Mouse (Mus musculus) brown adipose tissue, adult 24 weeks (tissue): ENCODE data around the gene Stra6. TPM values are rescaled to one million over a fixed set of nuclear protein-coding genes. Genes with fewer than 3 reads are reported as not detected.

Experiments
- H3K27ac ChIP-seq: fragments of 200-500 bp; replicated peaks from 2 replicates; pipeline ENCODE4 v1.5.1; 2012; ENCODE audit warnings: low read depth, mild to moderate bottlenecking, low read length
- H3K4me1 ChIP-seq: fragments of 200-500 bp; 2 replicates; pipeline ENCODE4 v1.6.1; 2012; ENCODE audit warnings: low read length, mixed read lengths; ENCODE audit not compliant: control insufficient read depth, insufficient read depth, insufficient read length
- H3K4me3 ChIP-seq: fragments of 200-500 bp; 2 replicates; pipeline ENCODE4 v1.5.1; 2012; ENCODE audit warnings: low read depth, mild to moderate bottlenecking, low read length, moderate library complexity; ENCODE audit not compliant: insufficient read depth
- polyA plus RNA-seq: library from polyadenylated mRNA; stranded (reverse); fragments of >200 nt; gene quantifications from 2 replicates; pipeline ENCODE4 v1.2.4, GENCODE M21; 2012; ENCODE audit not compliant: missing spikeins, insufficient read depth, insufficient read length

Gene Stra6
- polyA plus RNA-seq, 1 experiment, result not detected

DNA sequence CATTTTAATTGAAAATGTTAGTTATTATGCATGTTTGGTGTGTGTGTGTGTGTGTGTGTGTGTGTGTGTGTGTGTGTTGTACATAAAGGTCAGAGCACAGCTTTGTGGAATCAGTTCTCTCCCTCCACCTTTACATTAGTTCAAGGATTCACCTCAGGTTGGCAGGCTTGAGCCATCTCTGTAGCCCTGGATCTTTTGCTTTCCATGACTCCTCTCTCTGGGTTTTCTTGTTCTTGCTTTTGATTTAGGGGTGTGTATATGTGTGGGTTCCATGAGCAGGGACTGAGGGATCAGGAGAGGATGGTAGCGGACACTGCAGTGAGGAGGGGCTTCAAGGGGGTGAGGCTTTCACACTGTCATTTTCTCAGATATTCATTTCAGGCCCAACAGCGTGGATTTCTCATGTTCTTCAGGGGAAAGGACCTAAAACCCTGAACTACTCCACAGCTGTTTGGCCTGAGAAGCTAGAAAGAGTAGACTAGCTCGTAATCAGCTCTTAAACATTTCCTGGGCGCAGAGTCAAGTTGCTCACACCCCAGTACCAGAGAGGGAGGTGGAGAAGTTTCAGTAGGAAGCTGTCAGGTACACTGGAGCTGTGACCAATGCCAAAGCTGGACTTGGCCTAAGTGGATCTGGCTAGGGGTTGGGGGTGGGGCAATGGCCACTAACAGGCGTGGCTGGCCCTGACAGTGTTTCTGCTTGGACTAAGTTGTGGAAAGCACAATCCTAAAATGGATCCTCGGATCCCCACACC lies 2.6 kb downstream of the Stra6 start:
- Histone ChIP-seq H3K4me1 (no peaks in the 10 kb centered on the region; the same call in 1 of the 2 replicates), H3K4me3 (no peak overlapping the region), H3K27ac (no peak overlapping the region)

- H3K27ac ChIP-seq, result no peak overlapping the region
- no peak overlapping the region for H3K4me3 ChIP-seq
- no peaks in the 10 kb centered on the region; the same call in 1 of the 2 replicates for H3K4me1 ChIP-seq
Observed at GRCm38 (mm10) chr9:58066731-58067095, 3.1 kb downstream of the Stra6 start.

DNA sequence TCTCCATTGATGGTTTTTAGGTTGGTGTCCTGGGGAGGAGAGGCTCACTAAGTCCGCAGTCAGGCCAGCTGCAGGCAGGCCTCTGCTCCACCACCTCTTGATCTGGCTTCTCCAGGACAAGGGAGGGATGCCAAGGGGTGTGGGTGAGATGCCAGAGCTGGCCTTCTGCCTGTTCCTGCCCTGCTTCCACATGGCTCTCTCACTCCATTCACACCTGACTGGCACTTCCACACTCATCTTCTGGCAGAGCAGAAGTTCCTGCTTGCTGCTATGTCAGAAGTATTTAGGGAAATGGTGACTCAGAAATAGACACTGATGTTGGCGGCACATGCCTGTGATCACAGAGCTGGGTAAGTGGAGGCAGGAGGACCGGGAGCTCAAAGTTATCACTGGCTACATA lies 4.0 kb downstream of the Stra6 start:
- no peak overlapping the region for H3K4me3 ChIP-seq
- no peak overlapping the region for H3K27ac ChIP-seq
- H3K4me1 ChIP-seq, result no peaks in the 10 kb centered on the region; the same call in 1 of the 2 replicates

GRCm38 (mm10) chr9:58074561-58074960 lies 11.0 kb downstream of the Stra6 start:
- no peaks in the 10 kb centered on the region for H3K4me1 ChIP-seq
- H3K27ac ChIP-seq, result no peak overlapping the region
- H3K4me3 ChIP-seq, result no peak overlapping the region

GRCm38 (mm10) chr9:58084586-58084985 lies 21.0 kb downstream of the Stra6 start:
- H3K4me1 ChIP-seq, result no peaks in the 10 kb centered on the region
- no peak overlapping the region for H3K27ac ChIP-seq
- no peak overlapping the region for H3K4me3 ChIP-seq

- Histone ChIP-seq H3K4me3 (no peak overlapping the region), H3K27ac (no peak overlapping the region), H3K4me1 (no peaks in the 10 kb centered on the region)
Observed at GRCm38 (mm10) chr9:58085074-58085473, 21.5 kb downstream of the Stra6 start.

DNA sequence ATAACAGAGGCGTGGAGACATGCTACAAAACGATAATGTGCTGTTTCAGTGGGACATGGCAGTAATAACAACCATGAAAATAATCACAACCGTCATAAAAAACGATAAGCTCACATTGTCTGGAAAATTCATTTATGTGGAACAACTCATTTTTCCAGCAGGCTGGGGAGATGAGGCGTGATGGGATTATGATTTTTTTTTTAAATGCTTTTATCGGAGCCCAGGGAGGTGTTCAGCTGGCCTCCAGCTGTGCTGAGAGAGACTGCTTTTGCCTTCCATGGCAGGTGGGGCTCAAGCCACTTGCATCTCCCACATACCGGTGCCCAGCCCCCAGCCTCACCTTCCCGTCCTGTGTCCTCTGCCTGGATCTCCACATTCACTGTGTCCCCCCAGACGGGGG lies 22.6 kb downstream of the Stra6 start:
- Histone ChIP-seq H3K4me3 (no peak overlapping the region), H3K4me1 (peaks cover under 1% of the 10 kb centered on the region; the same call in 1 of the 2 replicates), H3K27ac (no peak overlapping the region)

- Histone ChIP-seq H3K27ac (no peak overlapping the region), H3K4me1 (peaks cover 7% of the 10 kb centered on the region), H3K4me3 (no peak overlapping the region)
Observed at GRCm38 (mm10) chr9:58086861-58087260, 23.3 kb downstream of the Stra6 start.

- peaks cover 7% of the 10 kb centered on the region for H3K4me1 ChIP-seq
- no peak overlapping the region for H3K4me3 ChIP-seq
- no peak overlapping the region for H3K27ac ChIP-seq
Observed at GRCm38 (mm10) chr9:58087277-58087998, 23.9 kb downstream of the Stra6 start.

GRCm38 (mm10) chr9:58091623-58092425 lies 28.2 kb downstream of the Stra6 start:
- Histone ChIP-seq H3K4me3 (no peak overlapping the region), H3K4me1 (peaks cover 7% of the 10 kb centered on the region), H3K27ac (peak overlapping the region; percentile 77)

GRCm38 (mm10) chr9:58092581-58093269 lies 29.1 kb downstream of the Stra6 start:
- peak overlapping the region; percentile 77 for H3K27ac ChIP-seq
- peaks cover 7% of the 10 kb centered on the region for H3K4me1 ChIP-seq
- no peak overlapping the region for H3K4me3 ChIP-seq

GRCm38 (mm10) chr9:58093776-58094175 lies 30.2 kb downstream of the Stra6 start:
- Histone ChIP-seq H3K4me1 (peaks cover 7% of the 10 kb centered on the region), H3K4me3 (no peak overlapping the region), H3K27ac (no peak overlapping the region)

DNA sequence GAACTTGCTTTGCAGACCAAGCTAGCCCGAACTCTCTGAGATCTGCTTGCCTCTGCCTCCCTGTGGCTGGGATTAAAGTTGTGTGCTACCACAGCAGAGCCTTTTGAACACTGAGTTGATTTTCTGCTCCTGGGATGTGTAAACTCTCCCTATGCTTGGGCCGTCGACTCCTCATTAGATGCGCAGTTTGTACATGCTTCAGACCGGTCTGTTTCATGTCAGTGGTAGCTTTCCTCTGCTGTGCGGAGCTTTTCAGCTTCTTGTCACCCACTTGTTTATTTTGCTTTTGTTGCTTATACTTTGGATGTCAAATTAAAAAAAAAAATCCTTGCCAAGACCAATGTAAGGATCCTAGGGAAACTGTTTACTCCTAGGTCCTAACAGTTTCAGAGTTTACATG lies 32.4 kb downstream of the Stra6 start:
- peaks cover 7% of the 10 kb centered on the region for H3K4me1 ChIP-seq
- H3K4me3 ChIP-seq, result no peak overlapping the region
- H3K27ac ChIP-seq, result no peak overlapping the region

DNA sequence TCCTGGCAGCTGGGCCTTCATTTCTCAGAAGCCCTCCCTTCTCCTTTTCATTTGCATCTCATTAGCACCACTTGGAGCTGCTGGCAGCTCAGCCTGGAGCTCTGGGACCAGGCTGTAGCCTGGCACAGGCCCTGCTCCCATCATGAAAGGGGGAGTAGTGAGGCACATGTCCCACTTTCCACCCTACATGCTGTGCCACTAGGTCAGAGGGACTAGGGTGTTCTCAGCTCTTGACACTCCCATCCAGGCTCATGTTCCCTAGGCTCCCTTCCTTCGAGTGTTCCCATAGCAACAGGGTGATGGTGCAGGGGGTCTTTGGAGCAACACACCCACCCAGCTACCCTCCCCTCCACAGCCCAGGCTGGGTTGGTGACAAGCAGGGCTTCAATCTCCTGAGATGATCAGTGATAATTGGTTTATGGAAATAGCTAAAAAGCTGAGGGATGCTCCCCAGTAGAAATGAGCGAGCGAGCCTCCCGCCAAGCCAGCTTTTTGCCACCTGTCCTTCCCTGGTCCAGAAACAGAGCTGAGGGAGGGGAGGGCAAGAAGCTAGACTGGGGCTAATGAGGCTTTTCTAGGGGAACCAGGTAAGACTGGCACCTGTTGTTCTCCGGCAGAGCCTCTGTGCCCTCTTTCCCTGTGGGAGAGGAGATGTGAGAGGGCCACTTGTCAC lies 33.2 kb downstream of the Stra6 start:
- H3K4me3 ChIP-seq, result no peak overlapping the region
- peaks cover 1% of the 10 kb centered on the region for H3K4me1 ChIP-seq
- H3K27ac ChIP-seq, result no peak overlapping the region
